Mouse (Mus musculus): ENCODE results near the gene Pak6. TPM values are rescaled to one million over a fixed set of nuclear protein-coding genes. Genes with fewer than 3 reads are reported as not detected.

The Pak6 gene
- polyA plus RNA-seq, 1 experiment from 2014 or later, result 2.0 TPM

- ATAC-seq (peak; percentile 69), DNase-seq (ENCODE audit: low spot score) (peak; percentile 54)
- Histone ChIP-seq H3K4me2 (replicated peaks; ENCODE audit: low read depth, low read length) (peak within 1 kb of the TSS; percentile 29), H3K27me3 (replicated peaks; ENCODE audit: insufficient read depth, low read length) (no peaks in the 10 kb centered on the region), H3K4me3 (ENCODE audit: low read depth, low read length) (peak within 1 kb of the TSS; percentile 15; the same call in 1 of the 2 replicates), H3K9me3 (ENCODE audit: low read length) (no peaks in the 10 kb centered on the region), H3K36me3 (ENCODE audit: insufficient read depth, low read length) (no peaks in the 10 kb centered on the region), H3K27ac (ENCODE audit: low read length) (0 out of 2 replicates have a peak within 1 kb of the TSS, but pooled peaks have one; percentile 10), H3K4me1 (ENCODE audit: insufficient read depth, low read depth, low read length) (peaks cover 12% of the 10 kb centered on the region; the same call in 1 of the 2 replicates), H3K9ac (replicated peaks; ENCODE audit: low read depth) (no peak within 1 kb of the TSS)
- WGBS, result 4% methylated on average over 7 of the region's 7 CpGs
- no peak for TF ChIP-seq EP300 (IDR thresholded peaks at IDR 0.05)
Observed at GRCm38 (mm10) chr2:118728337-118728736, 65.2 kb downstream of the Pak6 start, which contains the start of gene Plcb2. Plcb2 (minus strand) TSS chr2:118728438.

GRCm38 (mm10) chr2:118729194-118729593, 66.1 kb downstream of the Pak6 start:
- Histone ChIP-seq H3K9me3 (ENCODE audit: low read length) (no peaks in the 10 kb centered on the region), H3K27ac (ENCODE audit: low read length) (no peak overlapping the region), H3K4me1 (ENCODE audit: insufficient read depth, low read depth, low read length) (peaks cover 12% of the 10 kb centered on the region; the same call in 1 of the 2 replicates), H3K4me3 (ENCODE audit: low read depth, low read length) (no peak overlapping the region), H3K36me3 (ENCODE audit: insufficient read depth, low read length) (no peaks in the 10 kb centered on the region), H3K9ac (replicated peaks; ENCODE audit: low read depth) (no peak overlapping the region), H3K27me3 (replicated peaks; ENCODE audit: insufficient read depth, low read length) (no peaks in the 10 kb centered on the region), H3K4me2 (replicated peaks; ENCODE audit: low read depth, low read length) (no peak overlapping the region)
- 39% methylated on average over 4 of the region's 4 CpGs for WGBS
- TF ChIP-seq CTCF (IDR thresholded peaks at IDR 0.05), result no peak
- no peak for TF ChIP-seq EP300 (IDR thresholded peaks at IDR 0.05)
- ATAC-seq (no peak), DNase-seq (ENCODE audit: low spot score) (no peak)

GRCm38 (mm10) chr2:118729816-118730621, 66.9 kb downstream of the Pak6 start:
- ATAC-seq, result no peak
- no peak for TF ChIP-seq CTCF (IDR thresholded peaks at IDR 0.05)
- TF ChIP-seq EP300 (IDR thresholded peaks at IDR 0.05), result no peak
- 19% methylated on average over 8 of the region's 8 CpGs for WGBS

GRCm38 (mm10) chr2:118730622-118730915, 67.5 kb downstream of the Pak6 start:
- TF ChIP-seq CTCF (IDR thresholded peaks at IDR 0.05) (peak; percentile 90), EP300 (IDR thresholded peaks at IDR 0.05) (no peak)
- no peaks in the 10 kb centered on the region for H3K36me3 ChIP-seq (ENCODE audit: insufficient read depth, low read length)
- no peaks in the 10 kb centered on the region for H3K9me3 ChIP-seq (ENCODE audit: low read length)
- H3K27me3 ChIP-seq (replicated peaks; ENCODE audit: insufficient read depth, low read length), result no peaks in the 10 kb centered on the region
- H3K27ac ChIP-seq (ENCODE audit: low read length), result no peak overlapping the region
- peak; percentile 61 for DNase-seq (ENCODE audit: low spot score)
- peaks cover 12% of the 10 kb centered on the region; the same call in 1 of the 2 replicates for H3K4me1 ChIP-seq (ENCODE audit: insufficient read depth, low read depth, low read length)
- H3K9ac ChIP-seq (replicated peaks; ENCODE audit: low read depth), result no peak overlapping the region
- no peak overlapping the region for H3K4me2 ChIP-seq (replicated peaks; ENCODE audit: low read depth, low read length)
- no peak overlapping the region for H3K4me3 ChIP-seq (ENCODE audit: low read depth, low read length)
- peak; percentile 37 for ATAC-seq
- WGBS, result 5% methylated on average over 3 of the region's 3 CpGs

More at GRCm38 (mm10) chr2:118729816-118730621, 66.9 kb downstream of the Pak6 start:
- no peaks in the 10 kb centered on the region for H3K9me3 ChIP-seq (ENCODE audit: low read length)
- DNase-seq (ENCODE audit: low spot score), result no peak
- peaks cover 12% of the 10 kb centered on the region; the same call in 1 of the 2 replicates for H3K4me1 ChIP-seq (ENCODE audit: insufficient read depth, low read depth, low read length)
- H3K4me3 ChIP-seq (ENCODE audit: low read depth, low read length), result no peak overlapping the region
- H3K36me3 ChIP-seq (ENCODE audit: insufficient read depth, low read length), result no peaks in the 10 kb centered on the region
- no peak overlapping the region for H3K27ac ChIP-seq (ENCODE audit: low read length)
- H3K4me2 ChIP-seq (replicated peaks; ENCODE audit: low read depth, low read length), result no peak overlapping the region
- no peak overlapping the region for H3K9ac ChIP-seq (replicated peaks; ENCODE audit: low read depth)
- H3K27me3 ChIP-seq (replicated peaks; ENCODE audit: insufficient read depth, low read length), result no peaks in the 10 kb centered on the region

GRCm38 (mm10) chr2:118731981-118732380, 68.9 kb downstream of the Pak6 start:
- WGBS, result 76% methylated on average over 5 of the region's 5 CpGs
- no peaks in the 10 kb centered on the region for H3K36me3 ChIP-seq (ENCODE audit: insufficient read depth, low read length)
- no peak for TF ChIP-seq EP300 (IDR thresholded peaks at IDR 0.05)
- no peak for TF ChIP-seq CTCF (IDR thresholded peaks at IDR 0.05)
- no peak overlapping the region for H3K9ac ChIP-seq (replicated peaks; ENCODE audit: low read depth)
- peaks cover 12% of the 10 kb centered on the region; the same call in 1 of the 2 replicates for H3K4me1 ChIP-seq (ENCODE audit: insufficient read depth, low read depth, low read length)
- H3K27me3 ChIP-seq (replicated peaks; ENCODE audit: insufficient read depth, low read length), result no peaks in the 10 kb centered on the region
- H3K4me3 ChIP-seq (ENCODE audit: low read depth, low read length), result no peak overlapping the region
- no peak overlapping the region for H3K27ac ChIP-seq (ENCODE audit: low read length)
- ATAC-seq, result no peak
- H3K9me3 ChIP-seq (ENCODE audit: low read length), result no peaks in the 10 kb centered on the region
- H3K4me2 ChIP-seq (replicated peaks; ENCODE audit: low read depth, low read length), result no peak overlapping the region
- no peak for DNase-seq (ENCODE audit: low spot score)

- H3K9ac ChIP-seq (replicated peaks; ENCODE audit: low read depth), result no peak overlapping the region
- 59% methylated on average over 5 of the region's 5 CpGs for WGBS
- peaks cover 4% of the 10 kb centered on the region; the same call in 1 of the 2 replicates for H3K4me1 ChIP-seq (ENCODE audit: insufficient read depth, low read depth, low read length)
Observed at GRCm38 (mm10) chr2:118733341-118733740, 70.2 kb downstream of the Pak6 start.

More at GRCm38 (mm10) chr2:118733341-118733740, 70.2 kb downstream of the Pak6 start:
- Histone ChIP-seq H3K36me3 (ENCODE audit: insufficient read depth, low read length) (no peaks in the 10 kb centered on the region), H3K9me3 (ENCODE audit: low read length) (no peaks in the 10 kb centered on the region), H3K27ac (ENCODE audit: low read length) (no peak overlapping the region), H3K4me3 (ENCODE audit: low read depth, low read length) (no peak overlapping the region), H3K4me2 (replicated peaks; ENCODE audit: low read depth, low read length) (no peak overlapping the region), H3K27me3 (replicated peaks; ENCODE audit: insufficient read depth, low read length) (no peaks in the 10 kb centered on the region)
- TF ChIP-seq EP300 (IDR thresholded peaks at IDR 0.05) (no peak), CTCF (IDR thresholded peaks at IDR 0.05) (no peak)
- DNase-seq (ENCODE audit: low spot score) (no peak), ATAC-seq (no peak)

Data from lung, postnatal 0 days (tissue).